Mouse (Mus musculus): ENCODE measurements around the gene Itga6. TPM values are rescaled to one million over a fixed set of nuclear protein-coding genes. Genes with fewer than 3 reads are reported as not detected.
"Not testable (repeated sequence)": the region's sequence is repeated elsewhere in the genome, so short reads cannot be mapped to it uniquely, and the experiment has no call there.

The Itga6 gene
- polyA plus RNA-seq, 1 experiment from 2014 or later: 34.3 TPM

DNA sequence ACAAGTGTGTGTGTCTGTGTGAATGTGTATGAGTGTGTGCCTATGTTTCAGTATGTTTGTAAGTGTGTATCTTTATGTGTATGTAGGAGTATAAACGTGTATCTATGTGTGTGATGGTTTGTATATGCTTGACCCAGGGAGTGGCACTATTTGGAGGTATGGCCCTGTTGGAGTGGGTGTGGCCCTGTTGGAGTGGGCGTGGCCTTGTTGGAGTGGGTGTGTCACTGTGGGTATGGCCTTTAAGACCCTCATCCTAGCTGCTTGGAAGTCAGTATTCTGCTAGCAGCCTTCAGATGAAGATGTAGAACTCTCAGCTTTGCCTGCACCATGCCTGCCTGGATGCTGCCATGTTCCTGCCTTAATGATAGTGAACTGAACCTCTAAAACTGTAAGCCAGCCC, 24.9 kb upstream of the Itga6 start:
- 56% methylated on average over 2 of the region's 2 CpGs for WGBS

DNA sequence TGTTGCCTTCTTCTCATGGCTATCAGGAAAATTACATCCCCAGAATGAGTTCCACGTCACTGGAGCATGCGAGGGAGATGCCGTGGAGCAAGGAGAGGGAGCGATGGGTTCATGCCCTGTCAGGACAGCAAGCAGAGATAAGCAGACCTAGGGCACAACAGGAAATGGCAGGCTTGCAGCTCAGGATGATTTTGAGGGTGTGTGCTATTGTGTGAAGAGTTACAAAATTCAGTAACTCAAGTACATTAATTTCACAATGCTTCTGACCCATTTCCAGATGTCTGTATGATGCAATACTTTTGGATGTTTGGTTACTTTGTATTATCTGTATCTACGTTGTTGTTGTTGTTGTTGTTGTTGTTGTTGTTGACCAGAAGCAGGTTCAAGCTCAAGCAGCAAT, 22.5 kb upstream of the Itga6 start:
- Histone ChIP-seq H3K4me1 (peaks cover 15% of the 10 kb centered on the region), H3K27me3 (ENCODE audit: low read depth, poor library complexity, severe bottlenecking) (no peaks in the 10 kb centered on the region), H3K9me3 (replicated peaks) (no peaks in the 10 kb centered on the region), H3K27ac (replicated peaks) (no peak overlapping the region), H3K4me3 (no peak overlapping the region), H3K36me3 (no peaks in the 10 kb centered on the region)
- DNase-seq (ENCODE audit: low spot score): no peak
- WGBS: 85% methylated on average over 5 of the region's 5 CpGs

More for the DNA sequence above, 24.9 kb upstream of the Itga6 start:
- not testable (repeated sequence) for H3K27me3 ChIP-seq (ENCODE audit: low read depth, poor library complexity, severe bottlenecking); H3K36me3 ChIP-seq; DNase-seq (ENCODE audit: low spot score); H3K27ac ChIP-seq (replicated peaks); H3K4me3 ChIP-seq; H3K9me3 ChIP-seq (replicated peaks)
- peaks cover 15% of the 10 kb centered on the region for H3K4me1 ChIP-seq

DNA sequence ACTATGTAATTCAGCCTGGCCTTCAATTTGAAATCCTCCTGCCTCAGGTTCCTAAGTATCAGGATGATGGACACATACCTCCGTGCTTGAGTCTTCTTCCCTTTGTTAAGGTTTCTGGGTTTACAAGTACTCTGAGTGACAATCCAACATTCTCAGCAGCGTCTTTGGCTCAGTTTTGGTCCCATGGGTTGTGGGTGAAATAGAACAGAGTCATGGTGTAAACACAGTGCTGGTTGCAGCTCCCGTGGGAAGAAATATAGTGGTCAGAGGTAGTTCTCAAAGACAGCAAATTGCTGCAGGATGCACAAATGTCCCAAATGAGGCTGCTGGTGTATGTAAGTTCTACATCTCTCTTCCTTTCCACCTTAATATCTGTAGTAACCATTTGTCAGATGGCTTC, 21.8 kb upstream of the Itga6 start:
- Histone ChIP-seq H3K27me3 (ENCODE audit: low read depth, poor library complexity, severe bottlenecking) (no peaks in the 10 kb centered on the region), H3K36me3 (no peaks in the 10 kb centered on the region), H3K4me3 (no peak overlapping the region), H3K9me3 (replicated peaks) (no peaks in the 10 kb centered on the region), H3K27ac (replicated peaks) (no peak overlapping the region), H3K4me1 (peaks cover 15% of the 10 kb centered on the region)
- 84% methylated on average over 3 of the region's 3 CpGs for WGBS
- no peak for DNase-seq (ENCODE audit: low spot score)

DNA sequence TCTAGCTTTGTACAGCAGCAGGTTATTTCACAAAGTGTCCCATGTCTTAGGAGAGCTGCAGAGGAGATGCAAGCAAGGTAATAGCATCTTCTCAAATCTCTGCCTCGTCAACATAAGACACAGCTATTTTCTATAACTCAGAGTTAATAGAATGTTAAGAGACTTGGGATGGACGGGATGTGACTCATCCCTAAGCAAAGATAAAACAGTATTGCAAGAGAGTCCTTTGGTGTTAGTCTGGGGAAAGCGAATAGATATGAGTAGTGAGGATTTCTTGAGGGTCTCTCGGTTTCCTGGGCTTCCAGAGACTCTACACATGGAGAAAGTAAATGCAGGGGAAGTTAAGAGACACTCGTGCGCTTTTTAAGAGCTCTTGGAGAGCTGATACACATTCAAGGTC, 21.4 kb upstream of the Itga6 start:
- Histone ChIP-seq H3K4me3 (no peak overlapping the region), H3K36me3 (no peaks in the 10 kb centered on the region), H3K4me1 (peaks cover 14% of the 10 kb centered on the region), H3K27ac (replicated peaks) (no peak overlapping the region), H3K9me3 (replicated peaks) (no peaks in the 10 kb centered on the region), H3K27me3 (ENCODE audit: low read depth, poor library complexity, severe bottlenecking) (no peaks in the 10 kb centered on the region)
- WGBS: 83% methylated on average over 6 of the region's 6 CpGs
- no peak for DNase-seq (ENCODE audit: low spot score)

DNA sequence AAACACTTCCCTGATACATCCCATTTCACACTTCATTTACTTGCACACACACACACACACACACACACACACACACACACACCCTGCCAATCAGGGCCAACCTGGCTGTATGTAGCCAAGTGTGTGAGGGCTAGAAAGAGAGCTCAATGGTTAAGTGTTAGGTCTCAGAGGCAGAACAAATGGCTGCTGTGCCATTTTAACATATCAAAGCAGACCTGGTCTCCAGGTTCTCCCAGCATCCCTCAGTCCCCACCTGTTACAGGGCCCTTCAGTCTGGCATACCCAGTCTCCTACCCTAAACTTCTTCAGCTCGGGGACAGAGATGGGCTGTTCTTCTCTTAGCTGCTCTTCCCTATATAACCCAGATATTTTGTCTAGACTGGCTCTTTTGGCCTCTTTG, 20.0 kb upstream of the Itga6 start:
- no peaks in the 10 kb centered on the region for H3K36me3 ChIP-seq
- H3K27ac ChIP-seq (replicated peaks): no peak overlapping the region
- no peak for DNase-seq (ENCODE audit: low spot score)
- 73% methylated on average over 1 of the region's 1 CpGs for WGBS
- H3K4me3 ChIP-seq: no peak overlapping the region
- H3K9me3 ChIP-seq (replicated peaks): no peaks in the 10 kb centered on the region
- H3K27me3 ChIP-seq (ENCODE audit: low read depth, poor library complexity, severe bottlenecking): no peaks in the 10 kb centered on the region
- H3K4me1 ChIP-seq: peaks cover 3% of the 10 kb centered on the region; the same call in 1 of the 2 replicates

DNA sequence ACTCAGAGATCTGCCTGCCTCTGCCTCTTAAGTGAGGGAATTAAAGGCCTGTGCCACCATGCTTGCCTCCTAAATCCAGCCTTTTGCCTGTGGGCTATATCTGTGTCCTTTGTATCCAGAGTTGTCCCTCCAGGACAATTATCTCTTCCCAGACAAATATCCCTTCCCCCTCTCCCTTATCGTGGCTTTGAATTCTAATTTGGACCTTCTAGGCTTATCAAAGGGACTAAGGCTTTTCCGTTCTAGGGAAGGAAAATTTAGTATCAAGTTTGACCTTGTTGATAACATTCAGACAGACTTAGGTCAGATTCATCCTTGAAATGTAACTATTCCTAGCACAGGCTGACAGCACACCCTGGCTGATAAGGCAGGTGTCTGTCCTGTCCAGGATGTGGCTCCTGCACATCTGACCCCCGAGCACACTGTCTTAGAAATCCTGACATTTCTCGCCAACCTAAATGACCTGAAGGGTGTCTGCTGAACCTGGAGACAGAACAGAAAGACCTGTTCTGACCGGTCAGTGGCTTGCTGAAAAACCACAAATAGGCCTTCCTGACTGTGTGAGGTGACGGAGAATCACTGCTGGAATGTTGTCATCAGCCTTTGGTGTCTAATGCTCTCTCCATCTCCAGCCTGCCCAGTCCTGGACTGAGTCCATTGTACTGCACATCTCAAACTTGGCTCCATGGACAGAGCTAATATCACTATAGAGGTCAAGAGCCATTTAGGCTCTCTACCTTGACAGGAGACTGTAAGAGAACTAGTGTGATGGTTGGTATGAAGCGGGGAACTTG, 18.3 kb upstream of the Itga6 start:
- DNase-seq (ENCODE audit: low spot score): no peak
- no peak overlapping the region for H3K4me3 ChIP-seq
- 84% methylated on average over 7 of the region's 7 CpGs for WGBS
- peaks cover 6% of the 10 kb centered on the region; the same call in 1 of the 2 replicates for H3K4me1 ChIP-seq
- H3K27ac ChIP-seq (replicated peaks): no peak overlapping the region
- no peaks in the 10 kb centered on the region for H3K27me3 ChIP-seq (ENCODE audit: low read depth, poor library complexity, severe bottlenecking)
- no peaks in the 10 kb centered on the region for H3K36me3 ChIP-seq
- no peaks in the 10 kb centered on the region for H3K9me3 ChIP-seq (replicated peaks)

DNA sequence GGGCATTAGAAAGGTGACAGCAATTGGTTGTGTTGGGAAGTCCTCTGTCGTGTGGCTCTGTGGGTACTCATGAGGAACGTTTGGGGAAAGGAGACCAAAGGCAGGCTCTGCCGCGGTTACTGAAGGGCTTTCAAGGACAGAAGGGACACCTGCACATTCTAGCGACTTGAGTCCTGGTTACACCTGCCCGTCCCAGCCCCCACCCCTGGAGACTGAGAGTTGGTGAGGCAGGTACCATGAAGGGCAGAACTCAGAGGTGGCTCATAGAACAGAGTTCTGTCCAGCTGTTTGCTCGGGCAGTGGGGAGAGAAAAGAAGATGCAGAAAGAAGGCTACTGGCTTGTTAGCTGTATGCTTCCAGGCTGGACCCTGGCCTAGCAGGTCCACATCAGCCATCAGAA, 17.1 kb upstream of the Itga6 start:
- H3K4me3 ChIP-seq: no peak overlapping the region
- no peak overlapping the region for H3K27ac ChIP-seq (replicated peaks)
- peaks cover 6% of the 10 kb centered on the region; the same call in 1 of the 2 replicates for H3K4me1 ChIP-seq
- 87% methylated on average over 7 of the region's 7 CpGs for WGBS
- DNase-seq (ENCODE audit: low spot score): no peak
- no peaks in the 10 kb centered on the region for H3K9me3 ChIP-seq (replicated peaks)
- H3K36me3 ChIP-seq: no peaks in the 10 kb centered on the region
- H3K27me3 ChIP-seq (ENCODE audit: low read depth, poor library complexity, severe bottlenecking): peaks cover 10% of the 10 kb centered on the region; the same call in 1 of the 2 replicates

DNA sequence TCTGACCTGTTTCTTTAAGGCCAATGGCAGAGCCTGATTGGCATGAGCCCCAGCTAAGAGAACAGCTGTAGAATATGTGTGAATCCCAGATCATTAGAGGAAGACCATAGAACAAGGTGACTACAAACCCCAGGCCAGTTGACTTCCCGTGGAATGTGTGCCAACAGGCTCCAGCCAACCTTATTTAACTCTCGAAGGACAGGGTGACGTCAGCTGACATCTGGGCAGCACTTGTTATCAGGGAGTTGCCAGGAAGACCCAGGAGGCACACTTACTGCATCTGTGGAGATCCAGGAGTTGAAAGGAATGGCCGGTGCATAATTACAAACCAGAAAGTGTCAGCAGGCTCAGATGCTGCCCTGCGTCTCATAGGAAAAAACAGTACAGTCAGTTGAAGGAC, 16.6 kb upstream of the Itga6 start:
- 79% methylated on average over 5 of the region's 5 CpGs for WGBS
- peaks cover 10% of the 10 kb centered on the region; the same call in 1 of the 2 replicates for H3K27me3 ChIP-seq (ENCODE audit: low read depth, poor library complexity, severe bottlenecking)
- H3K4me1 ChIP-seq: peaks cover 6% of the 10 kb centered on the region; the same call in 1 of the 2 replicates
- H3K9me3 ChIP-seq (replicated peaks): no peaks in the 10 kb centered on the region
- no peaks in the 10 kb centered on the region for H3K36me3 ChIP-seq
- H3K4me3 ChIP-seq: no peak overlapping the region
- DNase-seq (ENCODE audit: low spot score): no peak
- H3K27ac ChIP-seq (replicated peaks): no peak overlapping the region

DNA sequence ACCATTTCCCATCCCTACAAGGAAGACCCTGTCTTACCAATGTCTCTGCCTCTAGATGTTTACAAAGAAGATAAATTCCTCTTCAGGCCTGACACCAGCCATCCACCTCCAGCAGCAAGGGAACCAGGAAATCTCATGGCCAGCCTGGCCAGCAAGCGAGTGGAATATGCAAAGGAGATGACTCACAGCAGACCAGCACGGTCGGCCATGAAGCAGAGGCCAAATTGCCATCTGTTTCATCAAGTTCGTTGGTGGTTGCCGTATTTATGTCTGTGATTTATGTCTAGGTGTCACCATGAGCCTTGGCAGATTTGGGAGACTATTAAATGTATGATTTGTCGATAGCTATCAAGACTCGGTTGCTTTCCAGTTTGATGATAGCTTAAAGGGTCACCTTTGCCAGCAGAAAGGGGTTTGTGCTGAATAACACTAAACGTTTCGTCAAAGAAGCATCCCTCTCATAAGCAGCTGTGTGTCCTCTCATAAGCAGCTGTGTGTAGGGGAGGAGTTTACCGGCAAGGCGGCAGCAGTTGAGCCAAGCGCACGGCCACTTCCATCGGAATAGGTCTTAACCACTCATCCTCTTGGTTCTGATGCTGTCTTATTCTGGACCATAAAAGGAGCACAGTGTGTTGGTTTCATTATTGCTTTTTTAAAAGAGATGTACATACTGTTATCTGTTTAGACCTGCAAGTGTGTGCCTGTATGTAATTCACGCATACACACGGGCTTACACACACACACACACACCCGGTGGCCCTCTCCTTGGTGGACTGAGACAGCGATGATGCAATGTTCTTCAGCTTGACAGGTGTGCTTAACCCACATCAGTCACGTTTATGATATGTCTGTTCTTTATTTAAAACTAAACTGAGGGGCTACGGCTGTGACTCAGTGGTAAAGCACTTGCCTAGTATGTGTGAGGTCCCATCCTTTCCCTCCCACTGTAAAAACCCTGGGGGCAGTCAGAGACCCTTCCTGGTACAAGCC, 14.5 kb upstream of the Itga6 start:
- H3K27ac ChIP-seq (replicated peaks): no peak overlapping the region
- no peaks in the 10 kb centered on the region for H3K36me3 ChIP-seq
- 89% methylated on average over 20 of the region's 20 CpGs for whole genome bisulfite sequencing
- no peak overlapping the region for H3K4me3 ChIP-seq
- H3K27me3 ChIP-seq (ENCODE audit: low read depth, poor library complexity, severe bottlenecking): peaks cover 25% of the 10 kb centered on the region; the same call in 1 of the 2 replicates
- no peaks in the 10 kb centered on the region for H3K9me3 ChIP-seq (replicated peaks)
- H3K4me1 ChIP-seq: peaks cover 6% of the 10 kb centered on the region; the same call in 1 of the 2 replicates
- DNase-seq (ENCODE audit: low spot score): no peak

DNA sequence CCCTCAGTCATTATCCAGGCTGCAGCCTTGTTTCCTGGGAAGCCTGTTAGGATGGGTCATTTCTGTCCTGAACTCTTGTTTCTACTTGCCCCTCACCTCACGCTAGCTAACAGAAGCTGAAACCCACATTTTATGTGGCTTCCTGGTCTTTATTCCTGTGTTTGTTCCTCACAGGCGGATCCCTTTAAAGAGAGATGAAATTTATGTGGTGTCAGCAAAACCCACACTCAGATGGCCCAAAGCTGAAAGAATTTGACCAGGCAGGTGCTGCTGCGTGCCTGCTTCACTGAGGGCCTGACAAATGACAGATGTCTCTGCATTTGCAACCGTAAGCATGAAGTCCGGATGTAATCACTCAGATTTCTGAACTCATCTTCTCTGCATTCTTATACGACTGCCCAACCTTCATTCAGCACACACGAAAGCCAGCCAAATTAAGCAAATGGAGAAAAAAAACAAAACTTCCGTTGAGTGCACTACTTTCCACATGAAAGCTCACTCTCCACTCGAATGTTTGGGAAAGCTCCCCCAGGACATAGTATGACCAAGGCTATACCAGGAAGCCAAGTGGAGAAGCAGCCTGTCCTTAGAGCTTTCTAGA, 10.5 kb upstream of the Itga6 start:
- Histone ChIP-seq H3K4me3 (no peak overlapping the region), H3K27me3 (ENCODE audit: low read depth, poor library complexity, severe bottlenecking) (peaks cover 39% of the 10 kb centered on the region), H3K9me3 (replicated peaks) (no peaks in the 10 kb centered on the region), H3K4me1 (peaks cover 19% of the 10 kb centered on the region), H3K27ac (replicated peaks) (no peak overlapping the region), H3K36me3 (no peaks in the 10 kb centered on the region)
- 89% methylated on average over 9 of the region's 9 CpGs for WGBS
- DNase-seq (ENCODE audit: low spot score): no peak

DNA sequence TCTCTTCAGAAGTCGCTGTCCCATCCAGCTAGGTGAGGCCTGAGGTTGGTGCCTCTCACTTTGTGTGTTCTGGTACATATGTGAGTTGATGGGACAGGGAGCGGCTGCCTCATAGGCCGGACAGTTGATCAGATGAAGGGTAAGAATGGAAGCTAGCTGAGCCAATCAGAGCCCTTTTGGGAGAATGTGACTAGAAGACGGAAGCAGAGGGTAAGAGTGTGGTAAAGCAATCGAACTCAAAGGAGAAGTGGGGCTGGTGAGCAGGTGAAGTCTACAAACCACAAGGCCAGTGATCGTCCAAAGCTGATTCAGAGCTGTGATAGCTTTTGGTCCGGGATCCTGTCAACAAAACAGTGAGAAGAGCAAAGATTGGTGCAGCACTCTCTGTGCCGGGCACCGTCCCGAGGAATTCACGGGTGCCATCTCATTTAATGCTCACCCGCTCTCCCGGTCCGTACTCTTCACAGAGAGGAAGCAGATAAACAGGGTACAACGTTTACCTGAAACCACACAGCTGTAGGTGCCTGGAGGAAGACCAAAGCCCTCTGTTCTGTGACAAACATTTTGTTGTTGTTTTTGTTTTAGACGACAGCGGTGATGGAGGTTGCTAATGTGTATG, 9.8 kb upstream of the Itga6 start:
- H3K27ac ChIP-seq (replicated peaks): no peak overlapping the region
- DNase-seq (ENCODE audit: low spot score): no peak
- peaks cover 19% of the 10 kb centered on the region for H3K4me1 ChIP-seq
- no peaks in the 10 kb centered on the region for H3K9me3 ChIP-seq (replicated peaks)
- 93% methylated on average over 17 of the region's 17 CpGs for WGBS
- H3K36me3 ChIP-seq: no peaks in the 10 kb centered on the region
- peaks cover 46% of the 10 kb centered on the region for H3K27me3 ChIP-seq (ENCODE audit: low read depth, poor library complexity, severe bottlenecking)
- no peak overlapping the region for H3K4me3 ChIP-seq

DNA sequence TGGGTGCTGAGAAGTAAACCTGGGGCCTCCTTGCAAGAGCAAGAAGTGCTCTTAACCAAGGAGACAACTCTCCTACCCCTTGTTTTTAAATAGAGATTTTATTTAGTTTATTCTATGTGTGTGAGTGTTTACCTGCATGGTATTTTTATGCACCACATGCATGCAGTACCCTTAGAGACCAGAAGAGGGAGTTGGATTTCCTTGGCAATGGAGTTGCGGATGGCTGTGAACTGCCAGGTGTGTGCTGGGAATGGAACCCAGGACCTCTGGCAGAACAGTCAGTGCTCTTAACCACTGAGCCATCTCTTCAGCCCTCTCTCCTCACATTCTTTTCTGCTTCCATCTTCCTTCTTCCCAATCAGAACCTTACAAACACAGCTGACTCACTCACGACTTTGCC, 9.2 kb upstream of the Itga6 start:
- no peak overlapping the region for H3K4me3 ChIP-seq
- peaks cover 16% of the 10 kb centered on the region for H3K4me1 ChIP-seq
- no peak overlapping the region for H3K27ac ChIP-seq (replicated peaks)
- 96% methylated on average over 2 of the region's 2 CpGs for WGBS
- DNase-seq (ENCODE audit: low spot score): no peak
- no peaks in the 10 kb centered on the region for H3K36me3 ChIP-seq
- H3K9me3 ChIP-seq (replicated peaks): no peaks in the 10 kb centered on the region
- H3K27me3 ChIP-seq (ENCODE audit: low read depth, poor library complexity, severe bottlenecking): peaks cover 49% of the 10 kb centered on the region

Data from midbrain, embryonic 10.5 days (tissue).